Mouse (Mus musculus) heart, postnatal 14 days (tissue): Measurements from ENCODE around the gene Arl4a. TPM values are rescaled to one million over a fixed set of nuclear protein-coding genes. Genes with fewer than 3 reads are reported as not detected.

ENCODE experiments used
- DNase-seq, 2 experiments: peaks; one replicate each; pipeline ENCODE4 v3.0.0; 2021 to 2022
- intact Hi-C: fragments of 180-260 bp; cut with DNase I; formaldehyde crosslinking; loops from one replicate; pipeline ENCODE4 v1.15.1; 2025
- total RNA-seq, 2 experiments: library from RNA; stranded (reverse); gene quantifications; 2 replicates each; pipeline ENCODE4 v1.2.3; 2021

Gene Arl4a
- total RNA-seq, 2 experiments from 2014 or later: 23.6 to 27.4 TPM

- intact Hi-C loops: loop anchor here (2.0 to 10.0 kb wide), 2 partner anchors 20 to 282 kb away; no protein-coding TSS in a partner anchor
- DNase-seq: peak; percentile 67 to 75
These were observed 21.0 kb downstream of the Arl4a start for GRCm38 (mm10) chr12:40016648-40017460.

- no peak for DNase-seq
- intact Hi-C loops: loop anchor here (2.0 to 10.0 kb wide), 2 partner anchors 21 to 281 kb away; no protein-coding TSS in a partner anchor
These were observed 21.8 kb downstream of the Arl4a start for GRCm38 (mm10) chr12:40016068-40016467.

- intact Hi-C loops: loop anchor here (5.0 to 10.0 kb wide), 2 partner anchors 53 to 275 kb away; no protein-coding TSS in a partner anchor
- no peak for DNase-seq
These were observed 28.0 kb downstream of the Arl4a start for GRCm38 (mm10) chr12:40009866-40010265.

- DNase-seq: no peak
- intact Hi-C loops: no loop called here
These were observed 29.4 kb downstream of the Arl4a start for GRCm38 (mm10) chr12:40008459-40008858.

GRCm38 (mm10) chr12:40004766-40005165 is 33.1 kb downstream of the Arl4a start:
- DNase-seq: no peak
- intact Hi-C loops: no loop called here

GRCm38 (mm10) chr12:39998853-39999195 is 39.0 kb downstream of the Arl4a start:
- intact Hi-C loops: no loop called here

GRCm38 (mm10) chr12:39998070-39998852 is 39.6 kb downstream of the Arl4a start:
- intact Hi-C loops: no loop called here

More at GRCm38 (mm10) chr12:39998853-39999195, 39.0 kb downstream of the Arl4a start:
- DNase-seq: no peak

GRCm38 (mm10) chr12:39997651-39998050 is 40.2 kb downstream of the Arl4a start:
- intact Hi-C loops: no loop called here

More at GRCm38 (mm10) chr12:39998070-39998852, 39.6 kb downstream of the Arl4a start:
- DNase-seq: peak; percentile 26 to 34

GRCm38 (mm10) chr12:39996015-39996414 is 41.8 kb downstream of the Arl4a start:
- no peak for DNase-seq
- intact Hi-C loops: no loop called here

More at GRCm38 (mm10) chr12:39997651-39998050, 40.2 kb downstream of the Arl4a start:
- no peak for DNase-seq

GRCm38 (mm10) chr12:39995609-39996008 is 42.2 kb downstream of the Arl4a start:
- intact Hi-C loops: no loop called here

GRCm38 (mm10) chr12:39992767-39993302 is 45.0 kb downstream of the Arl4a start:
- intact Hi-C loops: no loop called here
- no peak for DNase-seq

More at GRCm38 (mm10) chr12:39995609-39996008, 42.2 kb downstream of the Arl4a start:
- DNase-seq: no peak

GRCm38 (mm10) chr12:39990830-39991780 is 46.7 kb downstream of the Arl4a start:
- intact Hi-C loops: no loop called here
- no peak for DNase-seq

GRCm38 (mm10) chr12:39989136-39989535 is 48.7 kb downstream of the Arl4a start:
- intact Hi-C loops: no loop called here
- no peak for DNase-seq

- intact Hi-C loops: no loop called here
- DNase-seq: no peak
These were observed 50.6 kb downstream of the Arl4a start for GRCm38 (mm10) chr12:39987177-39987576.

GRCm38 (mm10) chr12:39985639-39986038 is 52.2 kb downstream of the Arl4a start:
- intact Hi-C loops: no loop called here
- DNase-seq: no peak

- DNase-seq: no peak
- intact Hi-C loops: no loop called here
These were observed 58.0 kb downstream of the Arl4a start for GRCm38 (mm10) chr12:39979792-39980191.

GRCm38 (mm10) chr12:39979066-39979465 is 58.8 kb downstream of the Arl4a start:
- intact Hi-C loops: no loop called here
- no peak for DNase-seq

- no peak for DNase-seq
- intact Hi-C loops: no loop called here
These were observed 59.7 kb downstream of the Arl4a start for GRCm38 (mm10) chr12:39977996-39978590.

- no peak for DNase-seq
- intact Hi-C loops: no loop called here
These were observed 61.4 kb downstream of the Arl4a start for GRCm38 (mm10) chr12:39976426-39976825.
